Mouse (Mus musculus): ENCODE measurements around the gene Lst1. TPM values are rescaled to one million over a fixed set of nuclear protein-coding genes. Genes with fewer than 3 reads are reported as not detected.

Lst1 gene
- total and polyA plus RNA-seq, 2 experiments from 2014 or later: 7.8 to 26.7 TPM

DNA sequence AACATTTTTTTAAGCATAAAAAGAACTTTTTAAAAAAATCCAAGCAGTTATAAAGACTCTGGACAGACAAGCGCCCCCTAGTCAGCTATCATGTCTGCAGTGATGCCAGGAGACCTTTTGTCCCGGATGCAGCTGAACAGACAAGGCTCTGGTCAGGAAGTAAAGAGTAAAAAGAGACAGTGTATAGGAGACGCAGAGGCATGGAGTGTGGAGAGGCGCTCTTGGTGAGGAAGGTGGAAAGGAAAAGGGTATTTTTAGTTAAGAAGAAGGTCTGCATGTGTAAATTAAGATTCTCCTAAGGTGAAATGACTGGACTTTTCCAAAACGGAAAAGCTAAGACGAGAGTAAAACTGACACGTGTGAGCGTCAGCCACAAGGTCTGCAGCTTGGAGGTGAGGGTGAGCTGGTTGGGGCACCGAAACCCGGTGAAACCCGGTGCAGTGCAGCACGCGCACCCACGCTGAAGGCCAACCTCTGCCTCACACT, 38.4 kb upstream of the Lst1 start:
- Histone ChIP-seq H3K36me3 (ENCODE audit: insufficient read depth, low read length) (peaks cover 33% of the 10 kb centered on the region), H3K4me3 (ENCODE audit: low read depth, low read length) (no peak overlapping the region), H3K4me2 (ENCODE audit: low read depth, low read length, poor library complexity, severe bottlenecking) (no peak overlapping the region), H3K4me1 (ENCODE audit: insufficient read depth, low read length) (no peaks in the 10 kb centered on the region), H3K27me3 (ENCODE audit: insufficient read depth, low read length) (no peaks in the 10 kb centered on the region), H3K27ac (ENCODE audit: low read depth, low read length) (no peak overlapping the region), H3K9me3 (ENCODE audit: low read length) (no peaks in the 10 kb centered on the region), H3K9ac (replicated peaks; ENCODE audit: low read length, poor library complexity, severe bottlenecking) (no peak overlapping the region)
- ATAC-seq (ENCODE audit: low FRiP score) (no peak), DNase-seq (ENCODE audit: low spot score) (no peak)
- no peak for TF ChIP-seq CTCF (IDR thresholded peaks at IDR 0.05)
- 84% methylated on average over 14 of the region's 14 CpGs for WGBS

DNA sequence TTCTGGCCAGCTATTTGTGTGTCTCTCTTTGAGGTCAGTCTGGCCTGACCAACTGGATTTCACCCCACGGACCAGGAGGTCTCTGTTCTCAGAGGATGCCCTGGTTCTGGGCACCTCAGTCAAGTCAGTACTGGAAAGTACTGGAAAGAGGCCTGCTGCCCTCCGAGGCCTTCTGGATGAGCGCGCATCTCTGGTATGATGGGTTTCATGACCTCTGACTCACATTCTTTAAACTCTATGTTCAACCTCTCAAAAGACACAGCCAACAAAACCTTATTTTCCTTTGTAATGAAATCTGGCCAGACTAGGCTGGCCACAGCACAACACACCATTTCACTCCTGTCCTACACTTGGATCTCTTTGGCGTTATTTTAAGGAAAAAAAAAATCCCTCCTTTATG, 37.2 kb upstream of the Lst1 start:
- no peak for TF ChIP-seq CTCF (IDR thresholded peaks at IDR 0.05)
- ATAC-seq (ENCODE audit: low FRiP score): no peak
- H3K4me1 ChIP-seq (ENCODE audit: insufficient read depth, low read length): no peaks in the 10 kb centered on the region
- no peaks in the 10 kb centered on the region for H3K9me3 ChIP-seq (ENCODE audit: low read length)
- DNase-seq (ENCODE audit: low spot score): no peak
- no peak overlapping the region for H3K4me3 ChIP-seq (ENCODE audit: low read depth, low read length)
- H3K36me3 ChIP-seq (ENCODE audit: insufficient read depth, low read length): peaks cover 32% of the 10 kb centered on the region
- no peak overlapping the region for H3K4me2 ChIP-seq (ENCODE audit: low read depth, low read length, poor library complexity, severe bottlenecking)
- H3K27ac ChIP-seq (ENCODE audit: low read depth, low read length): no peak overlapping the region
- no peaks in the 10 kb centered on the region for H3K27me3 ChIP-seq (ENCODE audit: insufficient read depth, low read length)
- WGBS: 91% methylated on average over 5 of the region's 5 CpGs
- H3K9ac ChIP-seq (replicated peaks; ENCODE audit: low read length, poor library complexity, severe bottlenecking): no peak overlapping the region

DNA sequence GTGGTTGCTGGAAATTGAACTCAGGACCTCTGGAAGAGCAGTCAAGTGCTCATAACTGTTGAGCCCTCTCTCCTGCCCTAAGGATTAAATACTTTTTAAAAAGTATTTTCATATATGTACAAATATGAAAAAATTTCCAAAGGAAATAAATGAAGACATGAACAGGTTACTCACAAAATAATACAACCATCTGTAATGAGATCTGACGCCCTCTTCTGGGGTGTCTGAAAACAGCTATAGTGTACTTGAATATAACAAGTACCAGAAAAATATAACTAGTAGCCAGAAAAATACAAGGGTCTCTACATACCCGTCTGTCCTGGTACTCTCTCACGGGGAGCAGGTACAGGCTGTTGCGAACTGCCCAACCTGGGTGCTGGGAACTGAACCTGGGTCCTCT, 36.4 kb upstream of the Lst1 start:
- WGBS: 90% methylated on average over 4 of the region's 4 CpGs
- Histone ChIP-seq H3K36me3 (ENCODE audit: insufficient read depth, low read length) (peaks cover 35% of the 10 kb centered on the region), H3K4me2 (ENCODE audit: low read depth, low read length, poor library complexity, severe bottlenecking) (no peak overlapping the region), H3K9me3 (ENCODE audit: low read length) (no peaks in the 10 kb centered on the region), H3K9ac (replicated peaks; ENCODE audit: low read length, poor library complexity, severe bottlenecking) (no peak overlapping the region), H3K4me3 (ENCODE audit: low read depth, low read length) (no peak overlapping the region), H3K27ac (ENCODE audit: low read depth, low read length) (no peak overlapping the region), H3K27me3 (ENCODE audit: insufficient read depth, low read length) (no peaks in the 10 kb centered on the region), H3K4me1 (ENCODE audit: insufficient read depth, low read length) (no peaks in the 10 kb centered on the region)
- no peak for DNase-seq (ENCODE audit: low spot score)
- no peak for TF ChIP-seq CTCF (IDR thresholded peaks at IDR 0.05)
- no peak for ATAC-seq (ENCODE audit: low FRiP score)

- Histone ChIP-seq H3K4me2 (ENCODE audit: low read depth, low read length, poor library complexity, severe bottlenecking) (no peak overlapping the region), H3K27ac (ENCODE audit: low read depth, low read length) (no peak overlapping the region), H3K27me3 (ENCODE audit: insufficient read depth, low read length) (no peaks in the 10 kb centered on the region), H3K9me3 (ENCODE audit: low read length) (no peaks in the 10 kb centered on the region), H3K36me3 (ENCODE audit: insufficient read depth, low read length) (peaks cover 22% of the 10 kb centered on the region), H3K4me3 (ENCODE audit: low read depth, low read length) (no peak overlapping the region), H3K9ac (replicated peaks; ENCODE audit: low read length, poor library complexity, severe bottlenecking) (no peak overlapping the region), H3K4me1 (ENCODE audit: insufficient read depth, low read length) (no peaks in the 10 kb centered on the region)
- WGBS: 78% methylated on average over 6 of the region's 6 CpGs
- ATAC-seq (ENCODE audit: low FRiP score) (no peak), DNase-seq (ENCODE audit: low spot score) (no peak)
- no peak for TF ChIP-seq CTCF (IDR thresholded peaks at IDR 0.05)
These were observed 34.1 kb upstream of the Lst1 start for GRCm38 (mm10) chr17:35222299-35222698.

DNA sequence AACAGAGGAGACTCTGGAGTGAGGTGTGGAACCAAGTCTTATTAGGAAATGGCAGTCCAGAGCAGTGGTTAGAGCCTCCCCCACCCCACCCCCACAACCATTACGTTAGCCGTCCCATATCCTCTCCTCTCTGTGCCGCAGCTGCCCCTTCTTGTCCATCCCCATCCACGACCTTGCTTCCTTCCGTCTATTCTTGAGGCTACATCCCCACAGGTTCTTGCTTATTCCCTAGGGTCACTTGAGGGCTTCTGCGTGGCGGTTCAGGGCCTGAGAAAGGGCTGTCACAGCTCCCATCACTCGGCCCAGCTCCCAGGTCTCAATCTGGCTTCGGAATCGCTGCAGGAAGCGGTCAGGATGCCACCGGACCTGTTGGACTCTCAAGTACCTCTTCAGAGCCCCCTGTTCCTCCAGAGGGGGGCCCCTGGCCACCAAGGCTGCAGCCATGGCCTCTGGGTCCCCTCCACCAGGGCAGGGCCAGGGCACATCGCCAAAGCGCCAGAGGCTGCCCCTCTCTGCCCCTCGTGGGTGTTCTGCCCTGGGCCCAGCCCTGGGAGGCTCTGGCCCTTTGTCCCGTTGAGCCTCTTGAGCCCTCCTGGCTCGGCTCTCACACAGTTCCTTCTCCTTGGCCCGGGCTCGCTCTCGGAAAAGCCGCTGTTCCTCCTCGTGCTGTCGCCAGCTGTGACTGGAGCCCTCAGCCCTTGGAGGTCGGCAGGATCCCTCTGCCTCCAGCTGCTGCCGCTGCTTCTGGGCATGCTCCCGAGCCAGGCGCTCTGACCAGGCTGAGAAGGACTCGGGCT, 32.1 kb upstream of the Lst1 start, which contains the start of gene Gm16181:
Gene Gm16181, plus strand, starts transcription at position 679 of the 797 bp plus-strand sequence.
- H3K4me2 ChIP-seq (ENCODE audit: low read depth, low read length, poor library complexity, severe bottlenecking): no peak within 1 kb of the TSS
- no peak for TF ChIP-seq CTCF (IDR thresholded peaks at IDR 0.05)
- H3K4me3 ChIP-seq (ENCODE audit: low read depth, low read length): no peak within 1 kb of the TSS
- ATAC-seq (ENCODE audit: low FRiP score): no peak
- H3K36me3 ChIP-seq (ENCODE audit: insufficient read depth, low read length): peaks cover 21% of the 10 kb centered on the region
- no peaks in the 10 kb centered on the region for H3K4me1 ChIP-seq (ENCODE audit: insufficient read depth, low read length)
- DNase-seq (ENCODE audit: low spot score): no peak
- 76% methylated on average over 28 of the region's 28 CpGs for WGBS
- no peak within 1 kb of the TSS for H3K27ac ChIP-seq (ENCODE audit: low read depth, low read length)
- no peaks in the 10 kb centered on the region for H3K9me3 ChIP-seq (ENCODE audit: low read length)
- no peaks in the 10 kb centered on the region for H3K27me3 ChIP-seq (ENCODE audit: insufficient read depth, low read length)
- H3K9ac ChIP-seq (replicated peaks; ENCODE audit: low read length, poor library complexity, severe bottlenecking): no peak within 1 kb of the TSS

GRCm38 (mm10) chr17:35219601-35220041, 31.4 kb upstream of the Lst1 start:
- WGBS: 90% methylated on average over 6 of the region's 6 CpGs
- Histone ChIP-seq H3K4me3 (ENCODE audit: low read depth, low read length) (no peak overlapping the region), H3K9ac (replicated peaks; ENCODE audit: low read length, poor library complexity, severe bottlenecking) (no peak overlapping the region), H3K36me3 (ENCODE audit: insufficient read depth, low read length) (peaks cover 21% of the 10 kb centered on the region), H3K27ac (ENCODE audit: low read depth, low read length) (no peak overlapping the region), H3K9me3 (ENCODE audit: low read length) (no peaks in the 10 kb centered on the region), H3K4me2 (ENCODE audit: low read depth, low read length, poor library complexity, severe bottlenecking) (no peak overlapping the region), H3K27me3 (ENCODE audit: insufficient read depth, low read length) (no peaks in the 10 kb centered on the region), H3K4me1 (ENCODE audit: insufficient read depth, low read length) (no peaks in the 10 kb centered on the region)
- ATAC-seq (ENCODE audit: low FRiP score): no peak
- no peak for DNase-seq (ENCODE audit: low spot score)
- no peak for TF ChIP-seq CTCF (IDR thresholded peaks at IDR 0.05)
